Mouse (Mus musculus): ENCODE results near the gene Mrpl12.

Gene Mrpl12

GRCm38 (mm10) chr11:120484265-120484981 is at the start of gene Mrpl12:
TSS of gene Mrpl12 (plus strand) at chr11:120484613.
- in situ Hi-C loops (cut with MseI, MboI): no loop called here

- in situ Hi-C loops (cut with MseI, MboI): no loop called here
These were observed 47.1 kb upstream of the Mrpl12 start, which contains the start of gene Nploc4 for GRCm38 (mm10) chr11:120437152-120437856. TSS of gene Nploc4 (minus strand) at chr11:120437708.

GRCm38 (mm10) chr11:120437857-120438385 is 46.5 kb upstream of the Mrpl12 start:
- in situ Hi-C loops (cut with MseI, MboI): no loop called here

GRCm38 (mm10) chr11:120442344-120442743 is 42.1 kb upstream of the Mrpl12 start, which contains the start of gene Tspan10:
TSS of gene Tspan10 (plus strand) at chr11:120442644.
- in situ Hi-C loops (cut with MseI, MboI): no loop called here

GRCm38 (mm10) chr11:120442765-120443280 is 41.6 kb upstream of the Mrpl12 start:
- in situ Hi-C loops (cut with MseI, MboI): no loop called here

- in situ Hi-C loops (cut with MseI, MboI): no loop called here
These were observed 40.3 kb upstream of the Mrpl12 start for GRCm38 (mm10) chr11:120444106-120444505.

GRCm38 (mm10) chr11:120445475-120445874 is 38.9 kb upstream of the Mrpl12 start:
- in situ Hi-C loops (cut with MseI, MboI): no loop called here

- in situ Hi-C loops (cut with MseI, MboI): no loop called here
These were observed 37.2 kb upstream of the Mrpl12 start for GRCm38 (mm10) chr11:120447179-120447578.

GRCm38 (mm10) chr11:120452246-120452645 is 32.2 kb upstream of the Mrpl12 start:
- in situ Hi-C loops (cut with MseI, MboI): no loop called here

- in situ Hi-C loops (cut with MseI, MboI): no loop called here
These were observed 31.1 kb upstream of the Mrpl12 start, which contains the start of gene Pde6g for GRCm38 (mm10) chr11:120453306-120453705. TSS of gene Pde6g (minus strand) at chr11:120453500.

GRCm38 (mm10) chr11:120454965-120455364 is 29.4 kb upstream of the Mrpl12 start:
- in situ Hi-C loops (cut with MseI, MboI): no loop called here

- in situ Hi-C loops (cut with MseI, MboI): no loop called here
These were observed 29.0 kb upstream of the Mrpl12 start for GRCm38 (mm10) chr11:120455413-120455812.

GRCm38 (mm10) chr11:120457370-120457769 is 27.0 kb upstream of the Mrpl12 start:
- in situ Hi-C loops (cut with MseI, MboI): no loop called here

GRCm38 (mm10) chr11:120457772-120458751 is 26.4 kb upstream of the Mrpl12 start, which contains the start of the genes Oxld1 and Ccdc137:
TSS of gene Oxld1 (minus strand) at chr11:120458068.
TSS of gene Ccdc137 (plus strand) at chr11:120458115.
- in situ Hi-C loops (cut with MseI, MboI): no loop called here

GRCm38 (mm10) chr11:120458847-120459597 is 25.4 kb upstream of the Mrpl12 start:
- in situ Hi-C loops (cut with MseI, MboI): no loop called here

GRCm38 (mm10) chr11:120463536-120463935 is 20.9 kb upstream of the Mrpl12 start:
- in situ Hi-C loops (cut with MseI, MboI): no loop called here

- in situ Hi-C loops (cut with MseI, MboI): no loop called here
These were observed 20.0 kb upstream of the Mrpl12 start for GRCm38 (mm10) chr11:120464365-120464764.

- in situ Hi-C loops (cut with MseI, MboI): no loop called here
These were observed 18.9 kb upstream of the Mrpl12 start for GRCm38 (mm10) chr11:120465521-120465920.

- in situ Hi-C loops (cut with MseI, MboI): no loop called here
These were observed 17.2 kb upstream of the Mrpl12 start, which contains the start of gene Arl16 for GRCm38 (mm10) chr11:120467051-120467735. TSS of gene Arl16 (minus strand) at chr11:120467607.

GRCm38 (mm10) chr11:120467736-120468092 is 16.7 kb upstream of the Mrpl12 start:
- in situ Hi-C loops (cut with MseI, MboI): no loop called here
